Mouse (Mus musculus): ENCODE data around the gene Tmtc3. TPM values are rescaled to one million over a fixed set of nuclear protein-coding genes. Genes with fewer than 3 reads are reported as not detected.

Gene Tmtc3
- total and polyA plus RNA-seq, 3 experiments: not detected

DNA sequence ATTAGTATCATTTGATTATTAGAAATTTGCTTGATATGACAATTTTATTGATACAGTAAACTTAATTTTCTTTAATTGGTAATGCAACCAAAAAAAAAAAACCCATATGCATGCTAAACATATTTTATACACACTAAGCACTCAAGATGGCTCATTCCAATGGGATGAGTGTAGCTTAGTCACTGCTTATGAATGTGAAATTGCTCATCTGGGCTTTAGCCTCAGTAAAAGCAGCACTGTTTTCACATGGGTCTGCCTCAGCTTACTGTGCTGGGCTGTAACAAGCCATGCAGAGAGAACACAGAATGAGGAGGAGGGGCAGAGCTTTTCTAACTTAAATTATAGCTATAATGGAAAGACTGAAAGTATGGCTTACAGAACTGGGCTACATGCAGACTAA lies 26.6 kb downstream of the Tmtc3 start:
- Histone ChIP-seq H3K27ac (ENCODE audit: insufficient read depth, low read depth) (no peak overlapping the region), H3K79me2 (replicated peaks; ENCODE audit: control insufficient read depth, extremely low read depth, insufficient read depth, poor library complexity, severe bottlenecking) (no peaks in the 10 kb centered on the region), H3K9ac (ENCODE audit: insufficient read depth, low read depth) (no peak overlapping the region), H3K4me3 (replicated peaks in 1 of 3; ENCODE audit: low read depth in 2 of 3, low read length in 2 of 3, poor library complexity in 1 of 3) (no peak overlapping the region), H3K9me3 (replicated peaks; ENCODE audit: low read length) (peaks cover 30% of the 10 kb centered on the region), H3K36me3 (replicated peaks in 1 of 2; ENCODE audit: control insufficient read depth in 1 of 2, insufficient read depth in 1 of 2, low read length in 1 of 2) (no peaks in the 10 kb centered on the region), H3K27me3 (replicated peaks) (no peaks in the 10 kb centered on the region), H3K4me2 (ENCODE audit: insufficient read depth, low read depth, poor library complexity, severe bottlenecking) (no peak overlapping the region), H3K4me1 (ENCODE audit: control insufficient read depth in 1 of 2, insufficient read depth in 2 of 2) (no peaks in the 10 kb centered on the region)
- in situ Hi-C loops (cut with MboI; ENCODE audit: low pct_ligation_motif_present, low pct_unique_long_range_greater_than_20kb, low sequenced_read_pairs) (no loop called here), dilution Hi-C loops (cut with MboI; ENCODE audit: extremely low pct_ligation_motif_present, extremely low pct_unique_long_range_greater_than_20kb, low sequenced_read_pairs) (no loop called here)
- DNase-seq (ENCODE audit: extremely low read depth): no peak
- no peak for TF ChIP-seq TBP (conservative IDR thresholded peaks at IDR 0.05; ENCODE audit: low read depth, low read length)
- TF ChIP-seq TCF12 (IDR thresholded peaks at IDR 0.05; ENCODE audit: low read depth, low read length): no peak
- TF ChIP-seq UBTF (IDR thresholded peaks at IDR 0.05; ENCODE audit: low read depth, low read length): no peak
- TF ChIP-seq ZNF384 (IDR thresholded peaks at IDR 0.05; ENCODE audit: low read depth, low read length): no peak
- TF ChIP-seq BHLHE40 (IDR thresholded peaks at IDR 0.05; ENCODE audit: low read depth, low read length): no peak
- no peak for TF ChIP-seq ZC3H11A (IDR thresholded peaks at IDR 0.05; ENCODE audit: low read depth, low read length)
- no peak for TF ChIP-seq ELF1 (IDR thresholded peaks at IDR 0.05; ENCODE audit: low read depth, low read length)
- no peak for TF ChIP-seq CTCF (conservative IDR thresholded peaks at IDR 0.05 in 1 of 2, IDR thresholded peaks at IDR 0.05 in 1 of 2; ENCODE audit: low read depth in 2 of 2, low read length in 2 of 2)

GRCm38 (mm10) chr10:100449394-100449793 lies 37.8 kb downstream of the Tmtc3 start:
- no peak overlapping the region for H3K9ac ChIP-seq (ENCODE audit: insufficient read depth, low read depth)
- no peak overlapping the region for H3K27ac ChIP-seq (ENCODE audit: insufficient read depth, low read depth)
- no peak for TF ChIP-seq ETS1 (conservative IDR thresholded peaks at IDR 0.05; ENCODE audit: low read depth, low read length)
- TF ChIP-seq E2F4 (IDR thresholded peaks at IDR 0.05; ENCODE audit: insufficient replicate concordance, low read depth, low read length): no peak
- no peak for TF ChIP-seq CTCF (conservative IDR thresholded peaks at IDR 0.05 in 1 of 2, IDR thresholded peaks at IDR 0.05 in 1 of 2; ENCODE audit: low read depth in 2 of 2, low read length in 2 of 2)
- TF ChIP-seq BHLHE40 (IDR thresholded peaks at IDR 0.05; ENCODE audit: low read depth, low read length): no peak
- TF ChIP-seq IRF4 (IDR thresholded peaks at IDR 0.05; ENCODE audit: low read depth, low read length): no peak
- no peak for TF ChIP-seq MAFK (IDR thresholded peaks at IDR 0.05; ENCODE audit: insufficient replicate concordance, low read length)
- TF ChIP-seq NRF1 (IDR thresholded peaks at IDR 0.05; ENCODE audit: low read depth, low read length): no peak
- TF ChIP-seq CHD1 (IDR thresholded peaks at IDR 0.05; ENCODE audit: low read depth, low read length): no peak
- no peak for TF ChIP-seq USF1 (IDR thresholded peaks at IDR 0.05; ENCODE audit: low read depth, low read length)
- TF ChIP-seq EP300 (IDR thresholded peaks at IDR 0.05; ENCODE audit: low read length): no peak
- no peaks in the 10 kb centered on the region for H3K36me3 ChIP-seq (replicated peaks in 1 of 2; ENCODE audit: control insufficient read depth in 1 of 2, insufficient read depth in 1 of 2, low read length in 1 of 2)
- no peaks in the 10 kb centered on the region for H3K4me1 ChIP-seq (ENCODE audit: control insufficient read depth in 1 of 2, insufficient read depth in 2 of 2)
- in situ Hi-C loops (cut with MboI; ENCODE audit: low pct_ligation_motif_present, low pct_unique_long_range_greater_than_20kb, low sequenced_read_pairs) (no loop called here), dilution Hi-C loops (cut with MboI; ENCODE audit: extremely low pct_ligation_motif_present, extremely low pct_unique_long_range_greater_than_20kb, low sequenced_read_pairs) (no loop called here)
- no peak overlapping the region for H3K4me3 ChIP-seq (replicated peaks in 1 of 3; ENCODE audit: low read depth in 2 of 3, low read length in 2 of 3, poor library complexity in 1 of 3)
- no peak overlapping the region for H3K4me2 ChIP-seq (ENCODE audit: insufficient read depth, low read depth, poor library complexity, severe bottlenecking)
- no peaks in the 10 kb centered on the region for H3K27me3 ChIP-seq (replicated peaks)
- no peak for DNase-seq (ENCODE audit: extremely low read depth)
- H3K79me2 ChIP-seq (replicated peaks; ENCODE audit: control insufficient read depth, extremely low read depth, insufficient read depth, poor library complexity, severe bottlenecking): no peaks in the 10 kb centered on the region
- H3K9me3 ChIP-seq (replicated peaks; ENCODE audit: low read length): peaks cover 20% of the 10 kb centered on the region

Measured in CH12.LX (cell line).